Mouse (Mus musculus) fat pad, adult 2 months (tissue): ENCODE measurements around the gene Znhit1.
"Not testable (repeated sequence)": the region's sequence is repeated elsewhere in the genome, so short reads cannot be mapped to it uniquely, and the experiment has no call there.

Experiments
- DNase-seq: peaks from one replicate; pipeline ENCODE4 v3.0.0-alpha.2; 2011; ENCODE audit warnings: low read depth, low spot score; ENCODE audit errors: extremely low read depth

Gene Znhit1

DNA sequence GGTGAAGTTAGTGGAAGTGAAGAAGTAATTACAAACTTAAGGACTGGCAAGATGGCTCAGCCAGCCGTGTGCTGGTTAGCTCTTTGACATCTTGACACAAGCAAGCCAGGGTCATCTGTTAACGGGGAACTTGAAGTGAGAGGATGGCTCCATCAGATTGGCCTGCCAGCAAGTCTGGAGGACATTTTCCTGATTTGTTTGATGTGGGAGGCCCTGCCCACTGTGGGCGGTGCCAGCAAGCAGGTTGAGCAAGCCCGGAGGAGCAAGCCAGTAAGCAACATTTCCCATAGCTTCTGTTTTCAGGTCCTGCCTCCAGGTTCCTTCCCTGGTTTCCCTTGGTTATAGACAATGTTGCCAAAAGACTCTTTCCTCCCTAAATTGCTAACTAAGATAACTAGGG, 32.2 kb downstream of the Znhit1 start:
- no peak for DNase-seq

DNA sequence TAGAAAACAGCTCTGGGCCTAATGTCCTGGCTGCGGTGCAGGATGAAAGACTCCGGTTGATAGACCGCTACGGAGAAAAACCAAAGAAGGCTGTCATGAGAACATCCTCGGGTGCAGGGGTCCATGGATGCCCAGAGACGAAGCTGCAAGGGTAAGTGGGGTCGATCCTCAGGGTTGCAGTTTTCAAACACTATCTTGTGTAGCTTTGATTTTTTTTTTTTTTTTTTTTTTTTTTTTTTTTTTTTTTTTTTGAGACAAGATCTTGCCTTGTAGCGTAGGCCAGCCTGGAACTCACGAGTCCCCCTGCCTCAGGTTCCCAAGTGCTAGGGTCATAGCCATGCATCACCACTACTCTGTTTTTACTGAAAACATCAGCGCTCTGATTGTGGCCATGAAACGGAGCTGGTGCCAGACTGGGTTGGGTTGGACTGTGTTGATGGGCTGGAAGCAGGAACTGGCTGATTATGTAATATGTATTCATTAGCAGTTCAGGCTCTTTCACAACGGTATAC, 34.3 kb downstream of the Znhit1 start:
- DNase-seq: no peak

DNA sequence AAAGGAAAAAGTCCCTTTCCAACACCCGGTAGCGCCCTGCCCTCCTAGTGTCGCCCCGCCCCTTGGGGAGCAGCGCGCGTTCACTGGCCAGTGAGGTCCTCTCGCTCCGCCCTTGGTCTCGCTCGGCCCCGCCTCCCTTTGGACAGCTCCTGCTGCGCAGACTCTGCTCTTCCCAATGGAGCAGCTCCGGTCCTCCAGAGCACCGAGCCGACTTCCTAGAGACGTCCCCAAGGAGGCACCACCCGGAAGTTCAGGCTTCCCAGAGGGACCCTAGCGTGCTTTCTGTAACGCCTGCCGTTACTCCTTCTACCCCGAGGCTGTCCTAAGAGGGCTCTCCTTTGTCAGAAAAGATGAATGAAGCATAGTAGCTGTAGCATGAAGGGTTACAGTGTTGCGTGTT, 34.8 kb downstream of the Znhit1 start, which contains the start of gene Fis1:
Fis1 (plus strand) TSS at position 261 of the 400 bp plus-strand sequence.
- DNase-seq: no peak

DNA sequence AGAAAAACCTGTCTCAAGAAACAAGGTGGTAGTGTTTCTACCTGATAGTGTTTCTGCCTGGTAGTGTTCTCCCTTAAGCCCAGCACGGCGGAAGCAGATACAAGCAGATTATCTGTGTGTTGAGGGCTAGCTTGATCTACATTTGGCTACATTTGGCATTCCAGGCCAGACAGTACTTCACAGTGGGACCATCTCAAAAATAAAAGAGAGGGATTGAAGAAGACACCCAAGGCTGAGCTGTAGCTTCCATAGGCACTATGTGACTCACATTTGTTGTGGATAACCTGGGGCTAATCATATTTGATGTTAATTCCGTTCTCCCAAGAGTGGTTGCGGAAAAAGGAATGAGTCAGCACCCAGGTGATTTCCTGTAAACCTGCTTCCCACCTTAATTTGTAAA, 35.7 kb downstream of the Znhit1 start:
- DNase-seq: no peak

DNA sequence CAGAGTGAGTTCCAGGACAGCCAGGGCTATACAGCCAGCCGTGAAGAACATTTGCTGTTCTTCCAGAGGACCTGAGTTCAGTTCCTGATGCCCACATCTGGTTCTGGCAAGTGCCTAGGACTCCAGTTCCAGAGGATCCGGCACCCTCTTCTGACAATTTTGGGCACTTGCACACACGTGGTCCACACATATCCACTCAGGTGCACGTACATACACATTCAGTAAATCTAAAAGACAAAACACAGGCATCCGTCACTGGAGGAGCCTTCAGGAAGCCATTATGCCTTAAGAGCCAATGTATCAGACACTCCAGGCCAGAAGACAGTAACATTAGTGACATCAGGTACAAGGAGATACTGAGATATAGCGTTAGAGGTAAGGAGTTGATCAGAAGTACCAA, 37.3 kb downstream of the Znhit1 start:
- DNase-seq: no peak

DNA sequence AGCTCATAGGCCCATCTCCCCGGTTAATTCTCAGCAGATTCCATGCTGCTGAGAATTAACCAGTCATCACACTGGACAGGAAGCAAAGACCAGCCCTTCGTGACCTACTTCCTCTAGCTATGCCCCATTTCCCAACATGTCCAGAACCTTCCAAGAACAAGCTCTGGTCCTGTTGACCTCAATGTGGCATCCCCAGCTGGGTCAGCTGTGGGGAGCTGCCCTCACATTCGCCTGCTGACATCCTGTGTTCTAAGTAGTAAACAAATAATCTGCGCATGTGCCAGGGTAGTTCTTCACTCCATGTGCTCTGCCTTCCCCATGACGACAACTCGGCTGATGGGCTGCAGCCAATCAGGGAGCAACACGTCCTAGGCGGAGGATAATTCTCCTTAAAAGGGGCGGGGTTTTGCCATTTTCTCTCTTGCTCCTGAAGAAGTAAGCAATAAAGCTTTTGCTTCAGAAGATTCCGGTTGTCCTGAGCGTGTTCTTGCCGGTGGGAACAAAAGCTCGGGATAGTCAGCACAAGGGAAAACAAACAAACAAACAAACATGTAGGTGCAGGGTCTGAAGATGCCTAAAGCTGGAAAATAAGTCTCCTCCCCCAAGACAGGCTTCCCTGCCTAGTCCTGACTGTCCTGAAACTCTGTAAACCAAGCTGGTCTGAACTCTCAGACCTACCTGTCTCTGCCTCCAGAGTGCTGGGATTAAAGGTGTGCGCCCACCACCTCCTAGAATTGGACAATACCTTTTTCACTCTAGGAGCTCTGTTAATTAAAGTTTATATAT, 38.1 kb downstream of the Znhit1 start:
- not testable (repeated sequence) for DNase-seq

- no peak for DNase-seq
These were observed 39.9 kb downstream of the Znhit1 start for GRCm38 (mm10) chr5:136947874-136948273.

- no peak for DNase-seq
These were observed 42.7 kb downstream of the Znhit1 start for GRCm38 (mm10) chr5:136945084-136945483.

- no peak for DNase-seq
These were observed 44.4 kb downstream of the Znhit1 start for GRCm38 (mm10) chr5:136943382-136943781.

- DNase-seq: no peak
These were observed 45.0 kb downstream of the Znhit1 start for GRCm38 (mm10) chr5:136942781-136943180.

GRCm38 (mm10) chr5:136940845-136941560, 46.8 kb downstream of the Znhit1 start:
- no peak for DNase-seq

DNA sequence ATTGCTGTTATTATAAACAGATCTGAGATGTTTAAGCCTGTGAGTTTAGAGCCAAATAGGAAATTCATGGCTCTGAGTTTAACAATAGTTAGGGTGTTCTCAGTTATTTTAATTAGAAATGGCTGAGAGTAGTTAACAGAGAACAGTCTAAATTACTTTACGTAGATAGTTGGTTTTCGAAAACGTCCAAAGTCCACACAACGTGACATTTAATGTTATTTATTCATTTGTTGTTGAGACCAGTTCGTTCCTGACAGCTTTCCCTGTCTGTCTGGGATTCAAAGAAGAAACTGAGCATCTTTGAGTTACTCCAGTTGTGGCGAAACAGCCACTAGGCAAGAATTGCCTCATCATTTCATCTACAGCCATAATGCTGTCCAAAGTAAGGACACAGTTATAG, 47.8 kb downstream of the Znhit1 start:
- DNase-seq: not testable (repeated sequence)

DNA sequence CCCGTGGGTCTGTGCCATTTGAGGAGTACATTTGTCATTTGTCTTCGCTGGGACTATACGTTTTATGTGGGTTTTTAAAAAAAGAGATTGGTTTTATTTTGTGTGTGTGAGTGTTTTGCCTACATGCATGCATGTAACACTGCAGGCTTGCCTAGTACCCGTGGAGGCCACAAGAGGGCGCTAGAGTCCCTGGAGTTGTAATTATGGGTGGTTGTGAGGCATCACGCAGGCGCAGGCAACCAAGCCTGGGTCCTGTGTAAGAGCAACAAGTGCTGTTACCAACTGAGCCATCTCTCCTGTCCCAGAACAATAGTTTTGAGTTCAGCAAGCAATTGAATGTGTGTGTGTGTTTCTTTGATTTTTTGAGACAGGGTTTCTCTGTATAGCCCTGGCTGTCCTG, 48.5 kb downstream of the Znhit1 start:
- DNase-seq: no peak

DNA sequence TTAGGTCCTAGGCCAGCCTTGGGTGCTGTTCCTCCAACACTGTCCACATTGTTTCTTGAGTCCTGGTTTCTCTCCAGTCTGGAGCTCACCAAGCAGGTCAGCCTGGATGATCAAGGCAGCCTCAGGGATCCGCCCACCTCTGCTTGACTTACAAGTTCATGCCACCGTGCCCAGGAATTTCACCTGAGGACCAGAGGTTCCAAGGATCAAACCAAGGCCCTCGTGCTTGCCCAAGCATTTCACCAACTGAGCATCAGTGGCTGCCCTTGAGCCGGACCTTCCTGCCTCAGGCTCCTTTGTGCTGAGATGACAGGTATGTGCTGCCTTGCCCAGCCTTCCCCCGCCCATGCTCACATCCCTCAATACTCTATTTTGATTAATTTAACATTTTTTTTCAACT, 50.2 kb downstream of the Znhit1 start:
- peak; percentile 100 for DNase-seq

DNA sequence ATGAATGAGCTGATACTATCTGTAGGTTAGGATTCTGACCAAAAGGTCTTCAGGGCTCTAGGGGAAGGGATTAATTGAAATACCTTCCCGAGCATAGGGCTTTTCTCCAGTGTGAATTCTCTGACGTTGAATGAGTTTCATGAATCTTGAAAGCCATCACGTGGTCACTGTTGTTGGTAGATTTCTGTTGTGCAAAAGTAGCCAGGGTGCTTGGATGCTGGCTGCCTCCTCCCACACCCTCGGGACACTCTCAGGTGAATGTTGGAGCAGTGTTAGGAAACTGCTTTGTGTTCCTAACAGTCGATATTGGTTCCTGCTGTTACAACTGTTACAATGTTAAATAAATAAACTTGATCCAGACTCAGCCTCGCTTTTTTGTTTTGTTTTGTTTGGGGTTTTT, 51.1 kb downstream of the Znhit1 start:
- peak; percentile 91 for DNase-seq

GRCm38 (mm10) chr5:136935905-136936695, 51.7 kb downstream of the Znhit1 start:
- no peak for DNase-seq

DNA sequence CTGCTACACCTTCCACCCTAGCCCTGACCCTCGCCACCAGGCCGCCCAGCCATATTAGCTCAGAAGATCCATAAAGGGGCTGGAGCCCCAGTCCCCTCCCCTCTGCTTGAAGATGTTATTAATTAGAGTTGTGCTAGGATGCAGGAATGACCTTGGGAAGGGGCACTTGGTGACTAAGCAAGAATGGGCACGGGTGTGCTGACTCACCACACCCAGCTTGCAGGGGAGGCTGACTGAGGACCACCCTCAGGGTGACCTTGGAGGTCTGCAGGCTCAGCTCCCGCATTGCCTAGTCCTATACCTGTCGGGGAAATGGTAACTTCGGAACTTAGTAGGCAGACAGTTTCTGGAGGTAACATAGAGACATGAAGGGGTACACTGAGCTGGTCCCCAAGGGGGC, 53.9 kb downstream of the Znhit1 start:
- no peak for DNase-seq

- no peak for DNase-seq
These were observed 54.9 kb downstream of the Znhit1 start for GRCm38 (mm10) chr5:136932956-136933355.
